Mouse (Mus musculus) lung, postnatal 0 days (tissue): ENCODE measurements around the gene Dnase1l3.

Experiments
- CTCF ChIP-seq: IDR thresholded peaks from 2 replicates; pipeline ENCODE4 v1.5.1; 2016; ENCODE audit warnings: antibody characterized with exemption, mild to moderate bottlenecking
- EP300 ChIP-seq: IDR thresholded peaks from 2 replicates; pipeline ENCODE4 v1.6.1; 2016; ENCODE audit warnings: antibody characterized with exemption, mild to moderate bottlenecking, control low read depth

GRCm38 (mm10) chr14:8026769-8027531, 32.6 kb upstream of the Dnase1l3 start:
- TF ChIP-seq CTCF (no peak), EP300 (no peak)
